In genomic region chr8:3556114-3556513, GRCm38 (mm10) we compare ENCODE assay signal across 9 mouse cellular contexts. TPM values are rescaled to one million over a fixed set of nuclear protein-coding genes. Genes with fewer than 3 reads are reported as not detected.
DNase-seq lines count a peak whose midpoint lies in the region; ATAC-seq and TF ChIP-seq lines count a peak whose summit lies in the region.
"Had no signal": no experiment of that assay in that cellular context is flagged by ENCODE, and none has a peak within 500 bp of the region (broad histone marks: within the 10 kb centered on the region; RNA-seq: fewer than 3 reads in every experiment).

No protein-coding gene starts in this region.

- no peaks in the 10 kb centered on the region for H3K4me1 ChIP-seq in neural tube, embryonic 11.5 days (ENCODE audit: control insufficient read depth, insufficient read depth, low read length)
- no peaks in the 10 kb centered on the region for H3K4me1 ChIP-seq in liver, embryonic 14.5 days (replicated peaks; ENCODE audit: control insufficient read depth in 2 of 2, insufficient read depth in 2 of 2, low read length in 1 of 2)
- no peaks in the 10 kb centered on the region for H3K4me1 ChIP-seq in stomach, postnatal 0 days (replicated peaks; ENCODE audit: control insufficient read depth, insufficient read depth)

- TF ChIP-seq CTCF in liver, embryonic 14.5 days (IDR thresholded peaks at IDR 0.05; ENCODE audit: low read depth) = no peak
- no peak for TF ChIP-seq CTCF in stomach, postnatal 0 days (IDR thresholded peaks at IDR 0.05; ENCODE audit: low read depth)

- no peaks in the 10 kb centered on the region for H3K9me3 ChIP-seq in neural tube, embryonic 11.5 days (ENCODE audit: control insufficient read depth, low read length)
- no peaks in the 10 kb centered on the region for H3K9me3 ChIP-seq in liver, embryonic 14.5 days (ENCODE audit: control insufficient read depth, low read length)
- H3K9me3 ChIP-seq in stomach, postnatal 0 days (ENCODE audit: control insufficient read depth, low read length) = no peaks in the 10 kb centered on the region

- no peak overlapping the region for H3K4me2 ChIP-seq in neural tube, embryonic 11.5 days (ENCODE audit: low read depth)
- no peak overlapping the region for H3K4me2 ChIP-seq in liver, embryonic 14.5 days (ENCODE audit: low read depth)
- no peak overlapping the region for H3K4me2 ChIP-seq in stomach, postnatal 0 days (replicated peaks; ENCODE audit: low read depth)

- ATAC-seq in cerebellum, adult (ENCODE audit: insufficient number of reproducible peaks, low FRiP score, low TSS enrichment) = 0 out of 2 replicates have a peak, but pooled peaks have one; percentile 66
- ATAC-seq in neural tube, embryonic 11.5 days (ENCODE audit: insufficient read depth, low FRiP score, low TSS enrichment) = peak; percentile 90
- peak; percentile 82; the same call in 1 of the 2 replicates for ATAC-seq in liver, embryonic 14.5 days (ENCODE audit: insufficient read depth)
- ATAC-seq in stomach, postnatal 0 days (ENCODE audit: low FRiP score, low TSS enrichment) = peak; percentile 90

- no peak overlapping the region for H3K4me3 ChIP-seq in neural tube, embryonic 11.5 days (ENCODE audit: low read depth, low read length)
- H3K4me3 ChIP-seq in liver, embryonic 14.5 days (ENCODE audit: insufficient read depth in 1 of 2, low read depth in 2 of 2, low read length in 2 of 2) = no peak overlapping the region
- H3K4me3 ChIP-seq in stomach, postnatal 0 days (ENCODE audit: low read depth, low read length) = no peak overlapping the region

- no peaks in the 10 kb centered on the region for H3K27me3 ChIP-seq in neural tube, embryonic 11.5 days (ENCODE audit: control insufficient read depth, insufficient read depth, low read length)
- no peaks in the 10 kb centered on the region for H3K27me3 ChIP-seq in liver, embryonic 14.5 days (ENCODE audit: control insufficient read depth, insufficient read depth, low read length)
- no peaks in the 10 kb centered on the region for H3K27me3 ChIP-seq in stomach, postnatal 0 days (ENCODE audit: control insufficient read depth, insufficient read depth, low read length)

- TF ChIP-seq EP300 in liver, embryonic 14.5 days (IDR thresholded peaks at IDR 0.05; ENCODE audit: low read depth) = no peak
- TF ChIP-seq EP300 in stomach, postnatal 0 days (optimal IDR thresholded peaks at IDR 0.05) = no peak

- no peak for DNase-seq in cerebellum, postnatal 10 days
- DNase-seq in neural tube, embryonic 11.5 days (ENCODE audit: low spot score) = no peak
- DNase-seq in neural tube, embryonic 10.5 days (ENCODE audit: extremely low spot score, low spot score) = no peak
- DNase-seq in liver, embryonic 14.5 days (ENCODE audit: low read depth in 3 of 3, low spot score in 3 of 3) = no peak
- DNase-seq in stomach, postnatal 0 days (ENCODE audit: low spot score) = peak; percentile 26
- no peak for DNase-seq in adrenal gland, adult 2 months
- DNase-seq in frontal cortex, postnatal 36 days (ENCODE audit: low spot score in 2 of 2) = no peak
- DNase-seq: lung, postnatal 36 days had no signal

- H3K36me3 ChIP-seq in neural tube, embryonic 11.5 days (ENCODE audit: control insufficient read depth, insufficient read depth, low read length) = no peaks in the 10 kb centered on the region
- H3K36me3 ChIP-seq in liver, embryonic 14.5 days (replicated peaks; ENCODE audit: control insufficient read depth, insufficient read depth, low read depth) = no peaks in the 10 kb centered on the region
- H3K36me3 ChIP-seq in stomach, postnatal 0 days (ENCODE audit: control insufficient read depth, insufficient read depth, low read length) = no peaks in the 10 kb centered on the region

- no peak overlapping the region for H3K9ac ChIP-seq in neural tube, embryonic 11.5 days (ENCODE audit: low read length)
- H3K9ac ChIP-seq in liver, embryonic 14.5 days (replicated peaks) = no peak overlapping the region
- H3K9ac ChIP-seq in stomach, postnatal 0 days (ENCODE audit: low read length) = no peak overlapping the region

- H3K27ac ChIP-seq in neural tube, embryonic 11.5 days (ENCODE audit: low read depth, low read length) = no peak overlapping the region
- H3K27ac ChIP-seq in liver, embryonic 14.5 days = no peak overlapping the region
- H3K27ac ChIP-seq in stomach, postnatal 0 days (replicated peaks) = no peak overlapping the region

- 64% methylated on average over 4 of the region's 4 CpGs for WGBS in neural tube, embryonic 11.5 days
- 40% methylated on average over 4 of the region's 4 CpGs for WGBS in liver, embryonic 14.5 days (ENCODE audit: insufficient replicate concordance)
- 61% methylated on average over 4 of the region's 4 CpGs for WGBS in stomach, postnatal 0 days

RNA-seq across cellular contexts. Expression of gene C330021F23Rik, which starts 11.7 kb away (rescaled TPM):
- polyA plus RNA-seq in neural tube, embryonic 11.5 days (2014; fragmentation: Nextera tagmentation; extraction: Ambion mirVana) = 4.8 and 5.6 TPM in 2 replicates
- 2.7 and 3.0 TPM in 2 replicates for polyA plus RNA-seq in liver, embryonic 14.5 days (2012; rRNA removed)
- 2.5 and 4.0 TPM in 2 replicates for polyA plus RNA-seq in liver, embryonic 14.5 days (2014; fragmentation: Nextera tagmentation; extraction: Ambion mirVana)
- 0.18 and 0.38 TPM in 2 replicates for polyA plus RNA-seq in stomach, postnatal 0 days (2015; fragmentation: Nextera tagmentation; extraction: Ambion mirVana)
- total RNA-seq in adrenal gland, adult 2 months (2021) = not detected
- polyA plus RNA-seq in adrenal gland, adult 2 months (2012; rRNA removed) = 0.11 TPM in 1 of 2 replicates, not detected in the other

RNA-seq across cellular contexts. Expression of gene Camsap3, which starts 31.0 kb away (rescaled TPM):
- 13.7 and 14.5 TPM in 2 replicates for polyA plus RNA-seq in neural tube, embryonic 11.5 days (2014; fragmentation: Nextera tagmentation; extraction: Ambion mirVana)
- 1.8 and 2.2 TPM in 2 replicates for polyA plus RNA-seq in liver, embryonic 14.5 days (2012; rRNA removed)
- 1.6 and 1.7 TPM in 2 replicates for polyA plus RNA-seq in liver, embryonic 14.5 days (2014; fragmentation: Nextera tagmentation; extraction: Ambion mirVana)
- 14.2 and 20.1 TPM in 2 replicates for polyA plus RNA-seq in stomach, postnatal 0 days (2015; fragmentation: Nextera tagmentation; extraction: Ambion mirVana)
- 10 to 100 TPM in 1 of 2 experiments, 1 to 10 TPM in 1; 5.2 to 13.3 TPM for total RNA-seq in adrenal gland, adult 2 months (2021)
- 6.4 and 7.4 TPM in 2 replicates for polyA plus RNA-seq in adrenal gland, adult 2 months (2012; rRNA removed)

RNA-seq across cellular contexts. Expression of gene Pnpla6, which starts 40.9 kb away (rescaled TPM):
- 17.9 and 20.7 TPM in 2 replicates for polyA plus RNA-seq in neural tube, embryonic 11.5 days (2014; fragmentation: Nextera tagmentation; extraction: Ambion mirVana)
- polyA plus RNA-seq in liver, embryonic 14.5 days (2012; rRNA removed) = 12.1 and 14.2 TPM in 2 replicates
- 6.5 and 9.6 TPM in 2 replicates for polyA plus RNA-seq in liver, embryonic 14.5 days (2014; fragmentation: Nextera tagmentation; extraction: Ambion mirVana)
- polyA plus RNA-seq in stomach, postnatal 0 days (2015; fragmentation: Nextera tagmentation; extraction: Ambion mirVana) = 15.4 and 16.0 TPM in 2 replicates
- 10 to 100 TPM; 35.2 to 38.8 TPM for total RNA-seq in adrenal gland, adult 2 months (2021)
- 48.3 and 54.6 TPM in 2 replicates for polyA plus RNA-seq in adrenal gland, adult 2 months (2012; rRNA removed)

RNA-seq across cellular contexts. Expression of gene Mcoln1, which starts 55.9 kb away (rescaled TPM):
- polyA plus RNA-seq in neural tube, embryonic 11.5 days (2014; fragmentation: Nextera tagmentation; extraction: Ambion mirVana) = 50.3 and 56.0 TPM in 2 replicates
- 26.1 and 31.6 TPM in 2 replicates for polyA plus RNA-seq in liver, embryonic 14.5 days (2012; rRNA removed)
- 12.6 and 13.8 TPM in 2 replicates for polyA plus RNA-seq in liver, embryonic 14.5 days (2014; fragmentation: Nextera tagmentation; extraction: Ambion mirVana)
- 24.7 and 28.4 TPM in 2 replicates for polyA plus RNA-seq in stomach, postnatal 0 days (2015; fragmentation: Nextera tagmentation; extraction: Ambion mirVana)
- 10 to 100 TPM; 42.5 to 45.0 TPM for total RNA-seq in adrenal gland, adult 2 months (2021)
- 1,409 and 1,463 TPM in 2 replicates for polyA plus RNA-seq in adrenal gland, adult 2 months (2012; rRNA removed)
